Mouse (Mus musculus) adrenal gland, adult 2 months (tissue): ENCODE measurements around the gene Ifna6. TPM values are rescaled to one million over a fixed set of nuclear protein-coding genes. Genes with fewer than 3 reads are reported as not detected.

ENCODE experiments used
- DNase-seq: peaks from one replicate; pipeline ENCODE4 v3.0.0; 2021
- polyA plus RNA-seq: library from polyadenylated mRNA; depleted of rRNA; stranded (reverse); fragments of >200 nt; gene quantifications from 2 replicates; pipeline ENCODE4 v1.2.3, GENCODE M21; 2012; rRNA removed
- total RNA-seq, 2 experiments: library from RNA; stranded (reverse); gene quantifications; 2 replicates each; pipeline ENCODE4 v1.2.3; 2021

Gene Ifna6
- total and polyA plus RNA-seq, 3 experiments = not detected

DNA sequence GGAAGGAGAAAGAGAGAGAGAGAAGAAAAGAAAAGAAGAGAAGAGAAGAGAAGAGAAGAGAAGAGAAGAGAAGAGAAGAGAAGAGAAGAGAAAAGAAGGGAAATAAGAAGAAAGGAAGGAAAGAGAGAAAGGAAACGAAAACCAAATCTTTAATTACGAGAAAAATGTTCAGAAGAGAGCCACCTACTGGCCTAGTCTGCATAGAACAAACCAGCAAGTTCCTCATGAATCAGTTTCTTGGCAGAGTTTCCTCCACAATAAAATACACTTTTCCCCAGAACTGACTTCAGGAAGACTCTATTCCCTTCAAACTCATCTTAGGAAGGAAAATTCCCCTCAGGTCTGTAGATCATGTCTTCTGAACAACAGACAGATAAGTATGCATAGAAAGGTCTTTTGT, 18.1 kb downstream of the Ifna6 start:
- DNase-seq = no peak

DNA sequence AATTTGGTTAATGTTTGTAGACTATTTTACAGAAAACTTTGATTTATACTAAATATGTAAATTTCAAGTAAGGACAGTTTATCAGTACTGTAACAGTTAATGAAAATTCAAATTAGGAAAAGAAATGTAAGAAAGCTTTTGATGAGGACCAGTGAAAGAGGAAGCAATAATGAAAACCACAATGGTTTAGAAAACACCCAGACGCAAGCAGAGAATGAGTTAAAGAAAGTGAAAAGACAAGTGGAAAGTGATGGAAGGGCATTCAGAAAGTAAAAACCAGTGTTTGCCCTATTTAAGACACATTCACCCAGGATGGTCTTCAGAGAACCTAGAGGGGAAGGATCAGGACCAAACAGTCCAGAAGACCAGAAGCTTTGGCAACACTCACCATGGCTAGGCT, 22.5 kb downstream of the Ifna6 start, which contains the start of gene Ifna1:
Ifna1 (plus strand) TSS at position 390 of the 400 bp plus-strand sequence.
- no peak for DNase-seq

DNA sequence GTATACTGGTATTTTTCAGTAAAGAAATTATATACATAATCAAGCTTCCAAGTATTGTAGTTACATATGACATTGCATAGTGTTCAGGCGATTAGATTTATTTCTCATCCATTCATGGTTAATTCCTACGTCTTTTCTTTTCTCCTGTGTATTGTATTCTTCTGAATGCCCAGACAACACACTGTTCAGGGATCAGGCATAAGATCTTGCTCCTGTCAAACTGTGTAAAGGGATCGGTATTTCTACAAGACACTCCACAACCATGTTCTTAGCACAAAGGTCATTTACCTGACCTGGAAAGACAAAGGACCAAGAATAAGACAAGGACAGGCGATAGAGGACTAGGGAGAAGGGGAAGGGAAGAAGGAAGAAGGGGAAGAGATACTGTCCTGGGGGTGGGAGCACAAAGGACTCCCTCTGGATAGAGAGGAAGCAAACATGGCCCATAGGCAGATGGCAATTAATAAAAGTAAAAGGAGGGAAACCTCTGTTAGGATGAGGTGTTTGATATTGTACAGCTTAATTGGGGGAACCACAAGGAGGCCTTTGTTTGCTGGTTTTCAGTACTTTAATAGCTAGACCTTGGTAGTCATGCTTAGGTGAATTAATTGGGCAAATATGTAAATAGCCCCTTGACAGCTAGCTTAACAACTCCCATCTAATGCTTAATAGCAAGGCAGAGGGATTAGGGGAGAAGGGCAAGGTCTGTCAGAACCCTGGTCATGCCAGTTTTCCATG, 24.0 kb downstream of the Ifna6 start:
- no peak for DNase-seq

DNA sequence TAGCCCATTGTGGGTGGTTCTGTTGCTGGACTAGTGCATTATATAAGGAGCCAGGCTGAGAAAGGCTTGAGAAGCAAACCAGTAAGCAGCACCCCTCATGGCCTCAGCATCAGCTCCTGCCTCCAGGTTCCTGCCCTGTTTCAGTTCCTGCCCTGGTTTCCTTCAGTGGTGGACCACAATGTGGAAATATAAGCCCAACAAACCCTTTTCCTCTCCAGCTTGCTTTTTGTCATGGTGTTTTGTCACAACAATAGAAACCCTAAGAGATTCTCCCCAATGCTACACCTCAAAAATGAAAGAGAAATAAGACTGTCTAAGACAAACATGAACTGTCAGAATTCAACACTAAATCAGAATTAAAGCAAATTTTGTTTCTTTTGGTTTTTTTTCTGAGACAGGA, 32.0 kb downstream of the Ifna6 start:
- no peak for DNase-seq

DNA sequence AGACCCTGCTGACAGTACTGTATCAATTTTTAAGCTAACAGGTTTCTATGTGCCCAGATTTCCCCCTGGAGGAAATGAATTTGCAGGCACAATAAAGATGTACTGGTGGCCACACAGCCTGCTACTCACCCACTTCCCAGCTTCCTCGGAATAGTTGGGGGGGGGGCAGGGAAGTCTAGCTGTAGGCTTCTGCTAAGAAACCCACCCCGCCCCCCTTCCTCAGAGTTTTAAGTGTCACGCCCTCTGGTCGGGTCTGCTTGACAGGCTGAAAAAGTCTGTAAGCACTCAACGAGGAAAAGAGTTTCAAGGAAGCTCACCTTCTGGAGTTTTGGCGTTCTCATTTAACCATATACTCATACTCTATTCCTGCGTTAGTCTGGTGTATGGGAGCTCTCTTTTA, 36.1 kb downstream of the Ifna6 start:
- DNase-seq = no peak

DNA sequence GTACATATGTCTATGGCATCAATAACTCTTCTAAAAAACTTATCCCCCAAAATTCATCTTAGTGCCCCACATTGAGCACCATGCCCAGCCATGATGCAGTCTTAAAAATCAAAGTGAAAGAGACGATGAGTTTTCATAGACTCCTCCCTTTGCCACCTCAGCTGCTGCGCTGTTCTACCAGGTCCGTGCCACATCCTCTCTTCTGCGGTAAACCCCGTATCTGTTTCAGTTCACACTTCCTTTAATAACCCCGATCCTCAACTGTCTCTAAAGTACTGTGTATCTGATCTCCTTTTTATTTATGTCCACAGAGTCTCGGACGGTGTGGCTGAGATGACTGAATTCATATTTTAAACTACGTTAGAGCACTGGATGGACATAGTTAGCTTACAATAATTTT, 37.4 kb downstream of the Ifna6 start:
- DNase-seq = no peak

DNA sequence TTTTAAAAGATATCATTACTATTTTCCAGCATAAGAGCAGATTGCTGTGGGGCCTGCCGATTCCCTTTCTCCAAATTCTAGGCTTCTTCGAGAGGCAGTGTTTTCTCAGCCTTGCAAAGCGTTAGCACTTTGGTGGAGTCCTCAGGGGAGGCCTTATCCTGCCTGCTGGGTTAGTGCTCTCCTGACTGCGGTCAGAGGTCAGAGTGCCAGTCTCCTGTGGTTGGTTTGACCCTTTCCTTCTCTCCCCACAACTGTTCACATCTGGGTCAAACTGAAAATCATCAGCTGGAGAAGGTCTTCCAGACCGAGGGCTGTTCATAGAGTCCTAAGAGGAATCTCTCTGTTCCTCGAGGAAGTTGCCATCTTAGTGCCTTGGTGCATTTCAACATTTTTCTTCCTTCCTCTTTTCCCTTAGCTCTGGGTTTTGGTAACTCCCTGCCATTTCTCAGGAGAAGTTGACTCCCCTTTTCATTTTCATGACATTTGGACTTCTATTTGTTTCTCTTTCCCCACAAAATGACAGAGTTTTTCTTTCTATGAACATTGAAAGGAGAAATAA, 37.9 kb downstream of the Ifna6 start:
- no peak for DNase-seq

DNA sequence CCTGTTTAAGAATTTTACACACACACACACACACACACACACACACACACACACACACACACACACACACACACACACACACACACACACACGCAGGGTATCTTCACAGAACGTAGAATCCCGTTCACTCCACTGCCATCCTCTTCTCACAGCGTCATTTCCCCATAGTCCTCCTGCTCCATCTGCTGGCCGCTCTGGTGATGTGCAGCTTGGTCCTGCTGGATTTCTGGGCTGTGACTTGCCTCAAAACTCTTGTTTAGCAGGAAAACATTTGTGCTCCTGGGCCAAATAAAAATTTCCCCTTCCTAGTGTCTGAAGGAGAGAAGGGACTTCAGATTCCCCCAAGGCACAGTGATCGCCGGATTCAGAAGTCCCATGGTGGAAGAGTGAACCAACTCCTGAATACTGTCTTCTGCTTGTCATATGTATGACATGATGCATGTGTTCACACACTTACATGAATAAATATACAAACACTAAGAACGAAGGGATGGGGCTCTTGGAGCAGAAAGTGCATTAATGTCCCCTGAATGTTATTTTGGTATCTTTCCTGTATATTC, 40.2 kb downstream of the Ifna6 start:
- DNase-seq = peak; percentile 78

DNA sequence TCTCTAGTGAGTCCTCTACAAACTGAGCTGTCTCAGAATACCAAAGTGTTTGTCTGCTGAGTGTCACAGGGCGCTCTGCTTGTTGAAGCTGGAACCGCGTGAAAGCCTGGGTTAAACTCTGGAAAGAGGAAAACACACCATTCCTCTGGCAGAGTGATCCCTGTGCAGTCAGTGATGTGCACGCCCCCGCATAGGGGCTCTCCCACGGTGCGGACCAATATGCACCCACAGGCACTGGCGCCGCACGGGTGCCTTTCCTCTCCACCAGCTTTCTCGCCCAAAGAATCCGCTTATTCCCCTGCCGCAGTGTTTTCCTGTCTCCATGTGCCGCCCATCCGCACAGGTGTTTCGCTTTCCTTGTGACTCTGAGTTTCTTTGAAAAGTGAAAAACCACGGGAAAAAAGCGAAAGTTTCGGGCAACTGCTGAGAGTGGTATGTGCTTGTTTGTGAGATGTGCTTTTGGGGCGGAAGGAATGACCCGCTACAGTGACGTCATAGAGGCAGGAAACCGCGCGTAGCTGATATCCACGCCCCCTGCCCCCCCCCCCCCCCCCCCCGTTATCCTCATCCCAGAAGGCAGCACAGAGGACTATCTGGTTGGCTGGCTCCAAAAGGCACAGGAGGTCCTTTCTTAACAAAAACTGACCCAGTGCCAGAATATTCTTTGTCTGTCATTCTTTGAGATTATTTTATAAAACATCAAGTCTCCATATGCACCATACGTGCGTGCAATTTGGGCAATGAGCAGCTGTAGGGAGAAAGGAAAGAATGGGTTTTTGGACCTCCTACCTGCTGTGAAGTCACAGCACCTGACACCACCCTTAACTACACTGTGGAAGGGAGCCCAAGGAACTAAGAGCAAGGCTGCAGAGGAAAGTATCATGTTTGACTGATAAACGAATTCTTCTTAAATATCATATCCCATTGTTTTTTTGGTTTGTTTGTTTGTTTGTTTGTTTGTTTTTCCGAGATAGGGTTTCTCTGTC, 41.0 kb downstream of the Ifna6 start:
- peak; percentile 32 for DNase-seq

DNA sequence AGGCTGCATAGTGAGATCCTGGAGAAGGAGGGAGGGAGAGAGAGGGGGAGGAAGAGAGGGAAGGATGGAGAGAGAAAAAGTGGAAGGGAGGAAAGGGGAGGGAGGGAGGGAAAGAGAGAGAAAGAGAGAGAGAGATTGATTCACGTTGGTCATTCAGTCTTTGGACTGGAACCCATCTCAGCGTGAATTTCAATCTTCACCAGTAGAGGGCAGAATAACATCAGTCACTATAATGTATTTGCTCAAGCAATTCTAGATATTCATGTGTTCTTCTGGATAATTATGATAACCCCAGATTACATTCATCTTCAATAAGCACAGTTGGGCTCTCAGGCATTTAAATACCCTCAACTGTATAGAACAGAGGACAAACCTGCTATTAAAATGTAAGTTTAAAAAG, 45.5 kb downstream of the Ifna6 start:
- DNase-seq = peak; percentile 12

DNA sequence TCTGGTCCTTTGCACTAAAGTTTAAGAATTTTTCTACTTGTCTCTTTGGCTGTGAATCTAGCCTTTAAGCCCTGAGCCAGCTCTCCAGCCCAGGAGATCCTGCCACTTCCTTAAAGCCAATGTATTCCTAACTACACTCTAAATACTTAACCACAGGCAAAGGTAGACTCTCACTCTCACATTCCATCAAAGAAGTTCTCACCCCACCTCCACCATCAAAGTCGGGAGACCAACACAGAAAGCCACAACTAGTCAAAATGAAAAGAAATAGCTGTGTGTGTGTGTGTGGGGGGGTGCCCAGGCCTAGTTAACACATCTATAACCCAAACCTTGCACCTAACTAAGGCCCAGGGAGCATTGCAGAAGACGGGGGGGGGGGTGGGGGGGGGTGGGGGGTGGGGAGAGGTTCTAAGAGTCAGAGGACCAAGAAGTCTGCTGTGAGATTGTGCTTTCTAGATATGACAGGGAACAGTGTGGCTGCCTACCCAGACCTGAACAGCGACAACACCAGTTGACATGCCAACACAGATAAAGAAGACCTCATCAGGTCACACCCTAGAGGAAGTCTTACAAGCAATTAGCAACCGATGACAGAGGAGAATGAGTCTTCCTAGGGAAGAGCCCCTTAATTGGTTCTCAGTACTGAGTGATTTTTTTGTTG, 48.3 kb downstream of the Ifna6 start:
- no peak for DNase-seq

DNA sequence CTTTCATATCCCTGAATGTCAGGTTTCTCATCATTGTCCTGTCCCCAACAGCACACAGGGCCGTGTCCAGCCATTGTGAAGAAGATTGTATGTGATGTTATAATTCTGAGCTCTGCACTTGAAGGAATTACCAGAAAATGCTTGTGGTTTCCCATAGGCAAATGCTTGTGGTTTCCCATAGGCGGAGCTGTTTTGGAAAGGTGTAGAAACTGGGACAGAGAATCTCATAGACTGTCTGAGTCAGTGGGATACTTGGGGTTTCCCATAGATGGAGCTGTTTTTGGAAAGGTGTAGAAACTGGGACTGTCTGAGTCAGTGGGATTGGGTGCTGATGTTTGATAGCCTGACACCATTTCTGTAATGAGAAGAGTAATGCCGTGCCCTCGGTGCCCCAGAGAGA, 49.3 kb downstream of the Ifna6 start:
- no peak for DNase-seq

Other genes with a start within 250 kb of the Ifna6 start
- not detected for gene Ifna9, start 235.0 kb upstream of the Ifna6 start, total RNA-seq
- 0.22 TPM in 1 of 2 replicates, not detected in the other for gene Ifna9, start 235.0 kb upstream of the Ifna6 start, polyA plus RNA-seq
- not detected for gene Ifna12, start 224.0 kb upstream of the Ifna6 start, total RNA-seq
- gene Ifna12, start 224.0 kb upstream of the Ifna6 start, polyA plus RNA-seq = not detected in 2 replicates
- not detected for gene C87499, start 193.0 kb upstream of the Ifna6 start, total RNA-seq
- gene C87499, start 193.0 kb upstream of the Ifna6 start, polyA plus RNA-seq = not detected in 2 replicates
- not detected for gene Ifna13, start 183.0 kb upstream of the Ifna6 start, total RNA-seq
- gene Ifna13, start 183.0 kb upstream of the Ifna6 start, polyA plus RNA-seq = not detected in 2 replicates
- not detected for gene Ifna16, start 150.5 kb upstream of the Ifna6 start, total RNA-seq
- gene Ifna16, start 150.5 kb upstream of the Ifna6 start, polyA plus RNA-seq = not detected in 2 replicates
- not detected for gene Ifna2, start 143.5 kb upstream of the Ifna6 start, total RNA-seq
- gene Ifna2, start 143.5 kb upstream of the Ifna6 start, polyA plus RNA-seq = not detected in 2 replicates
- not detected for gene Ifnab, start 136.1 kb upstream of the Ifna6 start, total RNA-seq
- not detected in 2 replicates for gene Ifnab, start 136.1 kb upstream of the Ifna6 start, polyA plus RNA-seq
- gene Gm26566, start 105.6 kb upstream of the Ifna6 start, total RNA-seq = under 1 TPM in 1 of 2 experiments, not detected in 1; 0.38 TPM
- 0.76 and 1.0 TPM in 2 replicates for gene Gm26566, start 105.6 kb upstream of the Ifna6 start, polyA plus RNA-seq
- 10 to 100 TPM; 70.8 to 79.3 TPM for gene Klhl9, start 105.0 kb upstream of the Ifna6 start, total RNA-seq
- gene Klhl9, start 105.0 kb upstream of the Ifna6 start, polyA plus RNA-seq = 22.2 and 29.6 TPM in 2 replicates
- gene Gm13271, start 72.5 kb upstream of the Ifna6 start, total RNA-seq = not detected
- gene Gm13271, start 72.5 kb upstream of the Ifna6 start, polyA plus RNA-seq = not detected in 2 replicates
- not detected for gene Gm13283, start 67.3 kb upstream of the Ifna6 start, total RNA-seq
- not detected in 2 replicates for gene Gm13283, start 67.3 kb upstream of the Ifna6 start, polyA plus RNA-seq
- not detected for gene Gm13290, start 53.6 kb upstream of the Ifna6 start, total RNA-seq
- not detected in 2 replicates for gene Gm13290, start 53.6 kb upstream of the Ifna6 start, polyA plus RNA-seq
- not detected for gene Gm13289, start 50.5 kb upstream of the Ifna6 start, total RNA-seq
- not detected in 2 replicates for gene Gm13289, start 50.5 kb upstream of the Ifna6 start, polyA plus RNA-seq
- not detected for gene Gm13272, start 47.6 kb upstream of the Ifna6 start, total RNA-seq
- gene Gm13272, start 47.6 kb upstream of the Ifna6 start, polyA plus RNA-seq = not detected in 2 replicates
- gene Ifnz, start 45.3 kb upstream of the Ifna6 start, total RNA-seq = not detected
- not detected in 2 replicates for gene Ifnz, start 45.3 kb upstream of the Ifna6 start, polyA plus RNA-seq
- gene Gm13276, start 41.7 kb upstream of the Ifna6 start, total RNA-seq = not detected
- not detected in 2 replicates for gene Gm13276, start 41.7 kb upstream of the Ifna6 start, polyA plus RNA-seq
- gene Gm13277, start 38.8 kb upstream of the Ifna6 start, total RNA-seq = not detected
- gene Gm13277, start 38.8 kb upstream of the Ifna6 start, polyA plus RNA-seq = not detected in 2 replicates
- not detected for gene Gm13278, start 35.9 kb upstream of the Ifna6 start, total RNA-seq
- gene Gm13278, start 35.9 kb upstream of the Ifna6 start, polyA plus RNA-seq = not detected in 2 replicates
- not detected for gene Gm13275, start 32.9 kb upstream of the Ifna6 start, total RNA-seq
- gene Gm13275, start 32.9 kb upstream of the Ifna6 start, polyA plus RNA-seq = 0.22 TPM in 1 of 2 replicates, not detected in the other
- not detected for gene Gm13279, start 30.0 kb upstream of the Ifna6 start, total RNA-seq
- gene Gm13279, start 30.0 kb upstream of the Ifna6 start, polyA plus RNA-seq = not detected in 2 replicates
- gene Gm13285, start 27.8 kb upstream of the Ifna6 start, total RNA-seq = not detected
- not detected in 2 replicates for gene Gm13285, start 27.8 kb upstream of the Ifna6 start, polyA plus RNA-seq
- not detected for gene Gm13287, start 24.2 kb upstream of the Ifna6 start, total RNA-seq
- gene Gm13287, start 24.2 kb upstream of the Ifna6 start, polyA plus RNA-seq = 0.22 TPM in 1 of 2 replicates, not detected in the other
- gene Gm13288, start 21.9 kb upstream of the Ifna6 start, total RNA-seq = not detected
- not detected in 2 replicates for gene Gm13288, start 21.9 kb upstream of the Ifna6 start, polyA plus RNA-seq
- gene Ifna7, start 11.2 kb upstream of the Ifna6 start, total RNA-seq = not detected
- not detected in 2 replicates for gene Ifna7, start 11.2 kb upstream of the Ifna6 start, polyA plus RNA-seq
- gene Ifna11, start 7.5 kb upstream of the Ifna6 start, total RNA-seq = not detected
- not detected in 2 replicates for gene Ifna11, start 7.5 kb upstream of the Ifna6 start, polyA plus RNA-seq
- not detected for gene Ifna5, start 8.1 kb downstream of the Ifna6 start, total RNA-seq
- gene Ifna5, start 8.1 kb downstream of the Ifna6 start, polyA plus RNA-seq = not detected in 2 replicates
- gene Ifna4, start 14.4 kb downstream of the Ifna6 start, total RNA-seq = not detected
- not detected in 2 replicates for gene Ifna4, start 14.4 kb downstream of the Ifna6 start, polyA plus RNA-seq
- gene Ifna1, start 22.7 kb downstream of the Ifna6 start, total RNA-seq = not detected
- gene Ifna1, start 22.7 kb downstream of the Ifna6 start, polyA plus RNA-seq = not detected in 2 replicates
- gene Ifne, start 52.8 kb downstream of the Ifna6 start, total RNA-seq = not detected
- gene Ifne, start 52.8 kb downstream of the Ifna6 start, polyA plus RNA-seq = not detected in 2 replicates